Mouse (Mus musculus) colon, adult 2 months (tissue): ENCODE measurements around the gene Cmc2. TPM values are rescaled to one million over a fixed set of nuclear protein-coding genes. Genes with fewer than 3 reads are reported as not detected.

Experiments
- polyA plus RNA-seq: library from polyadenylated mRNA; depleted of rRNA; stranded (reverse); fragments of >200 nt; gene quantifications from 2 replicates; pipeline ENCODE4 v1.2.3, GENCODE M21; 2012; rRNA removed

Cmc2 gene
- polyA plus RNA-seq: 5.1 and 6.0 TPM in 2 replicates

GRCm38 (mm10) chr8:116921337-116922059, at the start of gene Cmc2, which contains the start of gene Cenpn:
Cmc2 (minus strand) TSS chr8:116921455.
Cenpn (plus strand) TSS chr8:116921730.

GRCm38 (mm10) chr8:116943161-116943554, 21.9 kb upstream of the Cmc2 start, which contains the start of gene Atmin:
Atmin (plus strand) TSS chr8:116943393.

Other genes with a start within 250 kb of the Cmc2 start
- gene Cdyl2, start 188.5 kb downstream of the Cmc2 start, polyA plus RNA-seq: 1.2 and 1.5 TPM in 2 replicates
- gene Cenpn, start 275 bp upstream of the Cmc2 start, polyA plus RNA-seq: 2.2 and 2.3 TPM in 2 replicates
- 11.9 and 14.8 TPM in 2 replicates for gene Atmin, start 21.9 kb upstream of the Cmc2 start, polyA plus RNA-seq
- gene 1700030J22Rik, start 57.5 kb upstream of the Cmc2 start, polyA plus RNA-seq: 0.38 and 0.49 TPM in 2 replicates
- gene Gcsh, start 72.1 kb upstream of the Cmc2 start, polyA plus RNA-seq: 17.0 and 19.3 TPM in 2 replicates
- 0.07 and 0.12 TPM in 2 replicates for gene Pkd1l2, start 161.0 kb upstream of the Cmc2 start, polyA plus RNA-seq
- gene Bco1, start 174.4 kb upstream of the Cmc2 start, polyA plus RNA-seq: 0.80 and 0.84 TPM in 2 replicates
- 5.8 and 6.5 TPM in 2 replicates for gene Gan, start 236.7 kb upstream of the Cmc2 start, polyA plus RNA-seq